Mouse (Mus musculus): ENCODE data around the gene Dvl1.

DNA sequence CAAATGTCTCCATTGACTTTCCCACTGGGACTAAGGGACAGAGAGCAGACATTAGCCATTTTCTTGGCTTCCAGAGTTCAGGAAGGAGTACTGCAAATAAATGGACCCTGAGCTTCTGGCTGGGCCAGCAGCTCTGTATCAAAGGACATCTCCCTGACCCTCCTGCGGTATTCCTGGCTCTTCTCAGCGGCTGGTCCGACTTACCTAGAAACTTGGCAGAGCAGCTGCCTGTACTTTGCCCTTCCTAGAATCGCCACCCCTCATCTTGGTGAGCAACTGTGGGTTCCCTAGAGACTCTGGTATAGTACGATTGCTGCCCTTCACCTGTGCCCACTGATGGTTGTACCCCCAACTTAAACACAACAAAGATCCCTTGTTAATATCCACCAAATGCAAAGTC, 4.0 kb upstream of the Dvl1 start:
- TF ChIP-seq GATA1 (IDR thresholded peaks at IDR 0.05; ENCODE audit: borderline replicate concordance, low read length) (no peak), FLI1 (IDR thresholded peaks at IDR 0.05; ENCODE audit: low read length) (no peak)

Data from megakaryocyte, embryonic 14.5 days (primary cell).